Mouse (Mus musculus): ENCODE measurements around the gene Phb.

- TF ChIP-seq CTCF (IDR thresholded peaks at IDR 0.05; ENCODE audit: insufficient read depth, low read length) (no peak), POLR2A (IDR thresholded peaks at IDR 0.05; ENCODE audit: borderline replicate concordance, extremely low read depth, low read depth, low read length) (no peak)
These were observed 59.4 kb downstream of the Phb start for GRCm38 (mm10) chr11:95726156-95726555.

All from lung, adult 2 months (tissue).